Mouse (Mus musculus) megakaryocyte, embryonic 14.5 days (primary cell): Measurements from ENCODE around the gene Josd2.

Source experiments
- FLI1 ChIP-seq: IDR thresholded peaks from 2 replicates; pipeline ENCODE4 v1.6.1; 2012; ENCODE audit warnings: low read length, inconsistent platforms, mixed read lengths
- GATA1 ChIP-seq: IDR thresholded peaks from 3 replicates; pipeline ENCODE4 v1.6.1; 2012; ENCODE audit warnings: mixed read lengths, low read length, inconsistent platforms, borderline replicate concordance

DNA sequence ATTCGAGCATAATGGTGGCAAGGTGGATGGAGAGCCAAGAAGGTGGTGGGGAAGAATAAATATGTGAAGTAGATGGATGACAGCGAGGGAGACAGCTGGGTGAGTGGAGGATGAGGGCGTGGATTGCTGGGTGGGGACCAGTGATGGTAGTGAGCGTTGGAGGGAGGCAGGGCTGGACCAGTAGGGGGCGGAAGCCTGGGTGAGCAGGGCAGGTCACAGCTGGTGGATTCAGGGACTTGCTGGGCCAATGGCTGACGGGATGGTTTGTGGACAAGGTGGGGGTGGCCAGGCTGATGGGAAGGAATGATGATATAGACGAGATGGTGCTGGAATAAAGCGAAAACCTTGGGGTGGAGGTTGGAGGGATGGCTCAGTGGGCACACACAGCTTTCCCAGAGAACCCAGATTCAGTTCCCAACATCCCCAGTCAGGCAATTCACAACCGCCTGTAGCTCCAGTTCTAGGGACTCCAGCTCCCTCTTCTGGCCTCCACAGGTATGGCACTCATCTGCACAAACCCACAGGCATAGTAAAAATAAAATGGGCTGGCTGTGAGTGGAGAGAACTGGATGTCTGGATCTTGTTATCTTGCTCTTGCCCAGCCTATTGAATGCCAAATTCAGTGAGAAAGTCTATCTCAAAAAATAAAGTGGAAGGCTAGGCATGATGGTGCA, 51.6 kb downstream of the Josd2 start:
- no peak for TF ChIP-seq GATA1
- TF ChIP-seq FLI1: no peak
